Mouse (Mus musculus) midbrain, embryonic 16.5 days (tissue): ENCODE results near the gene Cdx2. TPM values are rescaled to one million over a fixed set of nuclear protein-coding genes. Genes with fewer than 3 reads are reported as not detected.

Experiments used
- ATAC-seq: fragments of 200-750 bp; cut with Nextera tagmentation; 2 replicates; pipeline ENCODE4 v1.8.0; 2017; ENCODE audit warnings: moderate TSS enrichment
- H3K27ac ChIP-seq: fragments of 300-500 bp; sonication (generic); 2 replicates; pipeline ENCODE4 v1.5.1; 2014; ENCODE audit warnings: mild to moderate bottlenecking, low read length, mixed read lengths
- H3K27me3 ChIP-seq: fragments of 300-500 bp; sonication (generic); 2 replicates; pipeline ENCODE4 v1.6.1; 2014; ENCODE audit warnings: low read depth, low read length, mixed read lengths; ENCODE audit not compliant: control insufficient read depth, insufficient read depth
- H3K36me3 ChIP-seq: fragments of 300-500 bp; sonication (generic); 2 replicates; pipeline ENCODE4 v1.6.1; 2014; ENCODE audit warnings: mild to moderate bottlenecking, low read length, moderate library complexity, mixed read lengths; ENCODE audit not compliant: control insufficient read depth, insufficient read depth
- H3K4me1 ChIP-seq: fragments of 300-500 bp; sonication (generic); 2 replicates; pipeline ENCODE4 v1.6.1; 2014; ENCODE audit warnings: mild to moderate bottlenecking, low read length, mixed read lengths; ENCODE audit not compliant: control insufficient read depth, insufficient read depth
- H3K4me2 ChIP-seq: fragments of 300-500 bp; sonication (generic); 2 replicates; pipeline ENCODE4 v1.6.1; 2014; ENCODE audit warnings: mild to moderate bottlenecking, low read length, mixed read lengths
- H3K4me3 ChIP-seq: fragments of 300-500 bp; sonication (generic); 2 replicates; pipeline ENCODE4 v1.5.1; 2014; ENCODE audit warnings: low read depth, mild to moderate bottlenecking, low read length, moderate library complexity, mixed read lengths
- H3K9ac ChIP-seq: fragments of 300-500 bp; sonication (generic); 2 replicates; pipeline ENCODE4 v1.6.1; 2014; ENCODE audit warnings: low read depth, low read length, mixed read lengths
- H3K9me3 ChIP-seq: fragments of 300-500 bp; sonication (generic); replicated peaks from 2 replicates; pipeline ENCODE4 v1.6.1; 2014; ENCODE audit warnings: mild to moderate bottlenecking, low read length, mixed read lengths; ENCODE audit not compliant: control insufficient read depth, poor library complexity, severe bottlenecking
- WGBS: fragments of 180-500 bp; shearing (Covaris S2); extraction: QIAGEN DNeasy Blood & Tissue Kit; methylation state at CpG from one replicate; pipeline ENCODE4 v1.1.7; 2014; 5-methylcytosine and 5-hydroxymethylcytosine counted together
- polyA plus RNA-seq: library from polyadenylated mRNA; unstranded; fragments of >200 nt; fragmentation: Nextera tagmentation; extraction: Ambion mirVana; gene quantifications from 2 replicates; pipeline ENCODE4 v1.2.1, GENCODE M21; 2015

Gene Cdx2
- polyA plus RNA-seq, 1 experiment from 2014 or later, result not detected

DNA sequence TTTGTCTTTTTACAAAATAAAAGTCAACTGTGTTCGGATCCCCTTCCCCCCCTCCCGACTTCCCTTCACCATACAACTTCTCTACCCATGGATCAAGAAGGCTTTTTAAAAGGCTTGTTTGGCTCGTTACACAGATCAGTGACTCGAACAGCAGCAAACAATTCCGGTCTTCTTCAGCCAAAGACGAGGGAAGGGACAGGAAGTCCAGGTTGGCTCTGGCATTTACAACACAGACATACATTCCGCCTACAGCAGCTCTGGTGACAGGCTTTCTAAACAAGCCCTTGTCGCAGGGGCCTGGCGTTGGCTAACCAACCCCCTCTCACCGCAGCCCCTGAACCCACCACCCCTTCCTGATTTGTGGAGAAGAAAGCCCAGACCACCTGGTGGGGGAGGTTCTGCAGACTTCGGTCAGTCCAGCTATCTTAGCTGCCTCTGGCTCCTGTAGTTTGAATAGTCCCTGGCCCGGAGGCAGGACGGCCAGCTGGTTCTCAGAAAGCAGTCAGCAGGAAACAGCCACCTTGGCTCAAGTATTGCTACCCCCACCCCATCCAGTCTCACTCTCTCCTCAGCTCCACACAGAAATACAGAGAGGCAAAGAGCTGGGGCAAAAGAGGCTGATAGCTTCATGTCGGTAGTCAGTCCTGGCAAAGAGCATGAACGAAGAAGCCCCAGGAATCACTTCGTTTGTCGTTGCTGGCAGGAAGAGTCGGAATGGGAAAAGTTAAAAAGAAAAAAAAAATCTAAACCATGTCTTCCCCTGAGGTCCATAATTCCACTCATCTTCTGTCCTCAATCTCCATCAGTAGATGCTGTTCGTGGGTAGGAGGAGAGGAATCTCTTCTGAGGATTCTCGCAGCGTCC, 5.9 kb downstream of the Cdx2 start:
- Histone ChIP-seq H3K27me3 (peaks cover 87% of the 10 kb centered on the region), H3K9me3 (no peaks in the 10 kb centered on the region), H3K4me1 (peaks cover 6% of the 10 kb centered on the region; the same call in 1 of the 2 replicates), H3K9ac (no peak overlapping the region), H3K36me3 (no peaks in the 10 kb centered on the region), H3K4me2 (no peak overlapping the region), H3K4me3 (no peak overlapping the region), H3K27ac (no peak overlapping the region)
- ATAC-seq, result no peak
- WGBS, result under 1% methylated on average over 21 of the region's 21 CpGs

DNA sequence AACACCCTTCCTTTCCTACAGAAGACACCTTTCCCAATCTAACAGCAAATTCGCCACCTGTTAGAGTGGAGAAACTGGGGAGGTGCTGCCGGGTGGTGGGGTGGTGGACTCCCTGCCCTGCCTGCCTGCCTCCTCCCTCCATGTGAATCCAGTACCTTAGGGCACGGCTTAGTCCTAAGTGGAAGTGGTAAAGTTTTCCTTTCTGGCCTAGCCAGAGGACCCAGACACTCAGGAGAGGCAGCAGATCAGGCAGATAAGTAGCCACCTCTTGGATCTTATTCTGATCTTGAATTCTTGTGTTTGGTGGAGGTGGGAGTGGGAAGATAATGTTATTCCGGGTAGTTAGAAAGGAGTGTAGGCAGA, 7.1 kb downstream of the Cdx2 start:
- no peak overlapping the region for H3K27ac ChIP-seq
- no peak overlapping the region for H3K9ac ChIP-seq
- ATAC-seq, result no peak
- H3K9me3 ChIP-seq, result no peaks in the 10 kb centered on the region
- H3K36me3 ChIP-seq, result no peaks in the 10 kb centered on the region
- no peak overlapping the region for H3K4me3 ChIP-seq
- peaks cover 6% of the 10 kb centered on the region; the same call in 1 of the 2 replicates for H3K4me1 ChIP-seq
- H3K27me3 ChIP-seq, result peaks cover 85% of the 10 kb centered on the region
- no peak overlapping the region; the same call in 1 of the 2 replicates for H3K4me2 ChIP-seq
- WGBS, result 2% methylated on average over 4 of the region's 4 CpGs

DNA sequence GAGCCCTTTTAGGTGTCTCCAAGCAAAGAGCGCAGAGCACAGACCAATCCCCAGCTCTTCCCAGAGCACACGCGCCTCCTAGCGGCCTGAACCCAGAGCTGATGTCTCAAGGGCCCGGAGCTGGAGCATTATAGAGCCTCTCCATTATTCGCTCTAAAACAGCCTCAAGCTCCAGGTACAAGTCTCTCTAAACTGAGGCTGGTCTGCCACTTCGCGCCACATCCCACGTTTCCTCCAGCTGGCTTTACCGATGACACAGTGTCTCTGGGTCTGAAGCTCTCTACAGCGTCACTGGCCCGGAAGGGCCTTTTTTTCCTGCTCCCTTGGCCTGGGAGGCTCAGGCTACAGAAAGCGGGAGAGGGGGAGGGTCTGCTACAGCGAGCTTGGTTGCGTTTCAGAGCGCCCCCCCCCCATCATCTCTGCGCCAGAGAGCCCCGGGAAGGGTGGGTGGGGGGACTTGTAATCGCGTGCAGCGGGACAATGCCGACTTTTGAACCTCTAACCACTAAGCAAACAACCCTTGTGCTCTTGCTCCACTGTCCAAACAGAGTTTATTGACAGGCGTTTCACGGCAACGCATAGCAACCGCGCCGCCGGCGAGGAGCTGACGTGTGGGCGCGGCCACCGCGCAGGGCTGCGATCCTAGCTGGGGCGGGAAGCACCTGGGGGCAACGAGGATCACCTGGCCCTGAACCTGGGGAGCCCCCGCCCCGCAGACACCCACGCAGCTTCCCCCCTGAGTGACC, 7.6 kb downstream of the Cdx2 start:
- ATAC-seq, result no peak
- under 1% methylated on average over 41 of the region's 41 CpGs for WGBS
- Histone ChIP-seq H3K4me1 (peaks cover 4% of the 10 kb centered on the region; the same call in 1 of the 2 replicates), H3K9ac (no peak overlapping the region), H3K4me3 (peak overlapping the region; percentile 6; the same call in 1 of the 2 replicates), H3K4me2 (peak overlapping the region; percentile 34), H3K36me3 (no peaks in the 10 kb centered on the region), H3K9me3 (no peaks in the 10 kb centered on the region), H3K27me3 (peaks cover 85% of the 10 kb centered on the region), H3K27ac (no peak overlapping the region)

GRCm38 (mm10) chr5:147297249-147297648, 9.8 kb downstream of the Cdx2 start:
- no peak overlapping the region for H3K27ac ChIP-seq
- peaks cover 87% of the 10 kb centered on the region for H3K27me3 ChIP-seq
- ATAC-seq, result no peak
- 56% methylated on average over 5 of the region's 5 CpGs for WGBS
- H3K4me1 ChIP-seq, result 0 out of 2 replicates have a peak, but pooled peaks cover 3% of the 10 kb centered on the region
- H3K9ac ChIP-seq, result no peak overlapping the region
- H3K36me3 ChIP-seq, result no peaks in the 10 kb centered on the region
- H3K4me2 ChIP-seq, result no peak overlapping the region
- H3K9me3 ChIP-seq, result no peaks in the 10 kb centered on the region
- no peak overlapping the region for H3K4me3 ChIP-seq

- Histone ChIP-seq H3K4me1 (no peaks in the 10 kb centered on the region), H3K9ac (no peak overlapping the region), H3K9me3 (no peaks in the 10 kb centered on the region), H3K27ac (no peak overlapping the region), H3K4me3 (no peak overlapping the region), H3K27me3 (peaks cover 69% of the 10 kb centered on the region), H3K36me3 (no peaks in the 10 kb centered on the region), H3K4me2 (no peak overlapping the region)
- ATAC-seq, result no peak
- WGBS, result 15% methylated on average over 20 of the region's 20 CpGs
Measured at GRCm38 (mm10) chr5:147294121-147294520, 12.9 kb downstream of the Cdx2 start.

GRCm38 (mm10) chr5:147293127-147293910, 13.8 kb downstream of the Cdx2 start:
- peak; percentile 51; the same call in 1 of the 2 replicates for ATAC-seq
- no peak overlapping the region for H3K4me3 ChIP-seq
- no peaks in the 10 kb centered on the region for H3K9me3 ChIP-seq
- H3K4me1 ChIP-seq, result no peaks in the 10 kb centered on the region
- H3K9ac ChIP-seq, result no peak overlapping the region
- peaks cover 62% of the 10 kb centered on the region for H3K27me3 ChIP-seq
- H3K4me2 ChIP-seq, result no peak overlapping the region
- H3K27ac ChIP-seq, result no peak overlapping the region
- H3K36me3 ChIP-seq, result no peaks in the 10 kb centered on the region
- WGBS, result 16% methylated on average over 17 of the region's 18 CpGs

DNA sequence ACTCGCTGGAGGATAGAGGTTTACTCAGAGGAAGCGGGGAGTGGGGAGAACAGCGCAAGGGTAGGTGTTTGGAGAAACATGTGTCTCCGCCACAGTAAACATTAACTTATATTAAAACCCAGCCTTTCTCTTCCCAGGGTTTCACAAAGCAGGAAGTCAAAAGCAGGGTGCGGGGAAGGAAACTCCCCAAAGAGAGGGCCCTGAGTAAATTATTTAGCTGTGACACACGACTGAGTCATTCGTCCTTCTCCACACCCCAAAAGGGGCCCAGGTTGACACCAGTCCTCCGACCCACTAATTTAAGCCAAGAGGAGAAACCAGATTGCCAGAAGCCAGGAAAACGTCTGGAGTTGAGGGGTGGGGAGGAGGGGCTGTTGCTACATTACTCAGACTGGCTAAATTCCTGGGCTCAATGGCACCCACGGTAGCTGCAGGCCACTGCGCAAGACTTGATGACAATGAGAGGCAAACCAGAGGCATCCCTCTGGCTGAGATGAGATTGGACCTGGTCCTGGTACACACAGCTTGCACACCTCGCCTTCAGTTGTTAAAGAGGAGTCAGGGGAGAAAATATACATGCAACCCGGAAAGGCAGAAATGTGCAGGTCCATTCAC, 14.5 kb downstream of the Cdx2 start:
- no peak for ATAC-seq
- Histone ChIP-seq H3K9me3 (no peaks in the 10 kb centered on the region), H3K4me3 (no peak overlapping the region), H3K36me3 (no peaks in the 10 kb centered on the region), H3K27me3 (peaks cover 55% of the 10 kb centered on the region), H3K4me1 (no peaks in the 10 kb centered on the region), H3K27ac (no peak overlapping the region), H3K9ac (no peak overlapping the region), H3K4me2 (no peak overlapping the region)
- WGBS, result 54% methylated on average over 13 of the region's 13 CpGs

DNA sequence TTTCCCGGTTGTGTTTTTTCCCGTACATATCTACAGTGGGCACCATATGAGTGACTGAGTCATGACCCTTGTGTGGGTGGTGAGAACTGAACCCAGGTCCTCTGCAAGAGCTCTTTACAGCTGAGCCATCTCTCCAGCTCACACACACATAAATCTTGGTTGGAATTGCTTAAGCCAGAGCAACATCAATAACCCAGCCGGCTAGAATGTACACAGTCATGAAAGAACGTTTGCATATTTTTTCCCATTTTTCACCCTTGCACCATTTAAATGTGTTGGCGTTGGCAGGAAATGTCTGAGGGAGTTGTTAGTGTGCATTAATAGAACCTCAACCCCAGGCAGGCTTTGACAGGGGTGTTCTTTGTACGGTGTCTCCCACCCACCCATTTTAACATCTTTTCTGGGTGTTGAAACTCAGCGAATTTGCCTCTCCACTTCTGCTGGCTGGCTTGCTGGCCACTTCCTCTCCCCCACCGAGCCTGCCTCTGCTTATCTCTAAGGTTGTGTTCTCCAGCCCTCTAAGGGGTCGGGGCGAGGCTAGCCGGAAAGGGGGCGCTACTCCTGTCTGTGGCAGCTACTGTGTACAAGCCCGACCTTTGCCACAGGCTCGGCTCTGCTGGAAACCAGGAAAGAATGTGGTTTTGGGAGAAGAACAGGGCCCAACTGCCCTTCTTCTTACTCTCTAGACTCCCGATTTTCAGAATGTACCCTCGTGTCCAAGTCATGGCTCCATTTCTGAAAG, 15.1 kb downstream of the Cdx2 start:
- WGBS, result 36% methylated on average over 16 of the region's 16 CpGs
- Histone ChIP-seq H3K27ac (no peak overlapping the region), H3K9ac (no peak overlapping the region), H3K36me3 (no peaks in the 10 kb centered on the region), H3K9me3 (no peaks in the 10 kb centered on the region), H3K4me3 (no peak overlapping the region), H3K4me1 (no peaks in the 10 kb centered on the region), H3K4me2 (no peak overlapping the region), H3K27me3 (peaks cover 48% of the 10 kb centered on the region)
- no peak for ATAC-seq
